Mouse (Mus musculus): ENCODE measurements around the gene Foxn2. TPM values are rescaled to one million over a fixed set of nuclear protein-coding genes. Genes with fewer than 3 reads are reported as not detected.

Gene Foxn2
- polyA plus RNA-seq, 1 experiment from 2014 or later, result 11.0 TPM

DNA sequence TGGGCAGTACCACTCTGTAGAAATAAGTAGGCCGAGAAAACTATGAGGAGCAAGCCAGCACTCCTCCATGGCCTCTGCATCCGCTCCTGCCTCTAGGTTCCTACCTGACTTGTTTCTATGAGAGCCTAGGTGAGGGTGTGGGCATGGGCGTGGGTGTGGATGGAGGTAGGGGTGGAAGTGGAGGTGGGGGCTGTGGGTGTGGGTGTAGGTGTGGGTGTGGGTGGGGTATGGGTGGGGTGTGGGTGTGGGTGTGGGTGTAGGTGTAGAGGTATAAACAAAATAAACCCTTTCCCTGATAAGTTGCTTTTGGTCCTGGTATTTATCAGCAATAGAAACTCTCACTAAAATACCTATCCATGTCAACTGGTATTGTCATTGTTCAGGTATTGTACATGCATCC lies 30.8 kb upstream of the Foxn2 start:
- H3K27ac ChIP-seq (ENCODE audit: low read length), result no peak overlapping the region
- H3K27me3 ChIP-seq (ENCODE audit: control insufficient read depth, insufficient read depth, low read depth, low read length), result peaks cover 10% of the 10 kb centered on the region
- H3K9ac ChIP-seq (ENCODE audit: low read depth, low read length), result no peak overlapping the region
- ATAC-seq (ENCODE audit: low read depth), result no peak; the same call in 1 of the 2 replicates
- no peaks in the 10 kb centered on the region for H3K36me3 ChIP-seq (ENCODE audit: control insufficient read depth, insufficient read depth)
- WGBS (ENCODE audit: insufficient replicate concordance), result 71% methylated on average over 3 of the region's 3 CpGs
- peaks cover 3% of the 10 kb centered on the region; the same call in 1 of the 2 replicates for H3K4me1 ChIP-seq (ENCODE audit: control insufficient read depth, low read depth, low read length)
- no peaks in the 10 kb centered on the region for H3K9me3 ChIP-seq (replicated peaks; ENCODE audit: control insufficient read depth, low read length)
- H3K4me3 ChIP-seq (ENCODE audit: low read depth, low read length), result no peak overlapping the region
- no peak overlapping the region for H3K4me2 ChIP-seq (ENCODE audit: low read depth, low read length)

DNA sequence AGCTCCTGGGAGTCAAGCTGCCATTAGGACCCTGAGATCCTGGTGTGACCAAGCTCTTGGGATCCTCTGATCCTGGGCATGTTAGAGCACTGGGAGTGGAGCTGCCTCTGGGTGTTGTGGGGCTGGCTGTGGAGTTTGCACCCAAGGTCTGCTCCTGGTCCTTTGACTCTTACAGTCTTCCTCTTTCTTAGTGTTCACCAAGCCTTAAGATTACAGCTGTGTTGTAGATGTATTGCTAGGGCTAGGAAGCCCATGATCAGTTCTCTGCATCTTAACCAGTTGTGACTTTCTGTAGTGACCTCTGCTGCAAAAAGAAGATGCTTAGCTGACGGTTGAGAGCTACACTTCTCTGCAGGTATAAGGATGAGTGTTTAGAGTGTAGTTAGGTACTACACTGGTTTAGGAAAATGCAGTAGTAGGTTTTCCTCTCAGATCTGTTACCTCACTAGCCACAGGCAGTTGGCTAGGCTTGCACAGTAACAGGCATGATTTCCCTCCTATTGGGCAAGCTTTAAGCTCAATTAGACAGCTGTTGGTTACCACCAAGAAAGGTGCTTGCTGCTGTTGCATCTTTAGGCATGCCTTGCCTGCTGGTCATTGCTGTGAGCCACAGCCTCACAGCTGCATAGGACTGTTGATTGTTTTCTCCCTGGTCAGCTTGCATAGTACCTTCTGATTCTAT lies 27.2 kb upstream of the Foxn2 start:
- H3K27ac ChIP-seq (ENCODE audit: low read length), result no peak overlapping the region
- H3K36me3 ChIP-seq (ENCODE audit: control insufficient read depth, insufficient read depth), result no peaks in the 10 kb centered on the region
- H3K27me3 ChIP-seq (ENCODE audit: control insufficient read depth, insufficient read depth, low read depth, low read length), result no peaks in the 10 kb centered on the region
- no peak for ATAC-seq (ENCODE audit: low read depth)
- no peak overlapping the region for H3K9ac ChIP-seq (ENCODE audit: low read depth, low read length)
- H3K4me3 ChIP-seq (ENCODE audit: low read depth, low read length), result no peak overlapping the region
- H3K4me1 ChIP-seq (ENCODE audit: control insufficient read depth, low read depth, low read length), result peaks cover 3% of the 10 kb centered on the region; the same call in 1 of the 2 replicates
- no peaks in the 10 kb centered on the region for H3K9me3 ChIP-seq (replicated peaks; ENCODE audit: control insufficient read depth, low read length)
- 56% methylated on average over 1 of the region's 1 CpGs for WGBS (ENCODE audit: insufficient replicate concordance)
- no peak overlapping the region for H3K4me2 ChIP-seq (ENCODE audit: low read depth, low read length)

DNA sequence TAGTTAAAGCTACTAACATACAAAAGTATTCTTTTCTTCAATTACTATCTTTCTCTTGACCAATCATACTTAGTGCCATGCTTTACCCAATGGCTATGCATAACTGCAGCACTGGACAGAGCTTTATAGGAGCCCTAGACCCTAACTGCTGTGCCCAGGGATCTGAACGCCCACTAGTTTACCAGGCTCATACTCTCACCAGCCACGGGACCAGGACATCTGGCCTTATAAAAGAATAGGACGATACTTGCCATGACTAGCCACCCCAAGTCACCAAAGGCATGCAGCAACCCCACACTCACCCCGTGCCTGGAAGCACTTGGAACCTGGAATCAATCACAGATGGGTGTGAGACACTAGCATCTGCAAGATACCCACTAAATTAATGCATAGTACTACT lies 20.1 kb upstream of the Foxn2 start:
- no peak for ATAC-seq (ENCODE audit: low read depth)
- H3K9ac ChIP-seq (ENCODE audit: low read depth, low read length), result no peak overlapping the region
- no peaks in the 10 kb centered on the region for H3K4me1 ChIP-seq (ENCODE audit: control insufficient read depth, low read depth, low read length)
- no peaks in the 10 kb centered on the region for H3K9me3 ChIP-seq (replicated peaks; ENCODE audit: control insufficient read depth, low read length)
- WGBS (ENCODE audit: insufficient replicate concordance), result 66% methylated on average over 4 of the region's 4 CpGs
- no peak overlapping the region for H3K4me3 ChIP-seq (ENCODE audit: low read depth, low read length)
- H3K36me3 ChIP-seq (ENCODE audit: control insufficient read depth, insufficient read depth), result no peaks in the 10 kb centered on the region
- no peaks in the 10 kb centered on the region for H3K27me3 ChIP-seq (ENCODE audit: control insufficient read depth, insufficient read depth, low read depth, low read length)
- H3K4me2 ChIP-seq (ENCODE audit: low read depth, low read length), result no peak overlapping the region
- H3K27ac ChIP-seq (ENCODE audit: low read length), result no peak overlapping the region

DNA sequence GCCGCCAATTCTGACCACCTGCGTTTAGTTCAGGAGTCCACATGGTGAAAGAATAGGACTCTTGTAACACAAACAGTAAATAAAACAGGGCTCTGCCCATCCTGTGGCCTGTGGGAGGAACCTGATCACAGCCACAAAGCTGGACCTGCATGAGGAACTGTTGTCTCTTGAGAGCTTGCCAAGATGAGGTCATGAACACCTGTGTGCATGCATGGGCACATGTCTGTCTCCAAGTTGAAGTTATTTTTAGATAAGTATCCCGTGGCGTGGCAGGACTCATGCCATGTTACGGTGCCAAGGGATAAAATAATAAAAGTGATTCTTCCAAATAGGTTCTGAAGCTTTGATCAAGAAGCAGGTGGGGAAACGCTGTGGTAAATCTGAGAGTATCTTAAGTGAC lies 19.3 kb upstream of the Foxn2 start:
- ATAC-seq (ENCODE audit: low read depth), result no peak
- Histone ChIP-seq H3K36me3 (ENCODE audit: control insufficient read depth, insufficient read depth) (no peaks in the 10 kb centered on the region), H3K27ac (ENCODE audit: low read length) (no peak overlapping the region), H3K4me2 (ENCODE audit: low read depth, low read length) (no peak overlapping the region), H3K4me3 (ENCODE audit: low read depth, low read length) (no peak overlapping the region), H3K27me3 (ENCODE audit: control insufficient read depth, insufficient read depth, low read depth, low read length) (no peaks in the 10 kb centered on the region), H3K4me1 (ENCODE audit: control insufficient read depth, low read depth, low read length) (no peaks in the 10 kb centered on the region), H3K9me3 (replicated peaks; ENCODE audit: control insufficient read depth, low read length) (no peaks in the 10 kb centered on the region), H3K9ac (ENCODE audit: low read depth, low read length) (no peak overlapping the region)
- WGBS (ENCODE audit: insufficient replicate concordance), result 68% methylated on average over 6 of the region's 6 CpGs

DNA sequence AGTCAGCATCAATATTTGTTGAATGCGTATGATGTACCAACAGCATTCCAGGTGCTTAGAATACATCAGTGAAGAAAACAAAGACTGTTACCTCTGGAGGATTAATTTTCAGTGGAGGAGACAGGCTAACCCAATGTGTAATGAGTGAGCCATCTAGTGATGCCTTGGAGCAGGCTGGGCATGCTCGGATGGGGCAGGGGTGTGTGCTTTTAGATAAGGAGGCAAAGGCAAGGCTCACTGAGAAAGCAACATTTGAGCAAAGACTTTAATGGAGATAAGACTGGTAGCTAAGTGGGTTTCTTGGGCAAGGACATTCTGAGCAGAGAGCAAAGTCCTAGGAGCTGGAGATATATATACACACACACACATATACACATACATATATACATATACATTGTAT lies 9.8 kb upstream of the Foxn2 start:
- Histone ChIP-seq H3K4me1 (ENCODE audit: control insufficient read depth, low read depth, low read length) (peaks cover 25% of the 10 kb centered on the region), H3K27ac (ENCODE audit: low read length) (peak overlapping the region; percentile 84), H3K9ac (ENCODE audit: low read depth, low read length) (no peak overlapping the region), H3K36me3 (ENCODE audit: control insufficient read depth, insufficient read depth) (no peaks in the 10 kb centered on the region), H3K27me3 (ENCODE audit: control insufficient read depth, insufficient read depth, low read depth, low read length) (no peaks in the 10 kb centered on the region), H3K9me3 (replicated peaks; ENCODE audit: control insufficient read depth, low read length) (no peaks in the 10 kb centered on the region), H3K4me2 (ENCODE audit: low read depth, low read length) (peak overlapping the region; percentile 43), H3K4me3 (ENCODE audit: low read depth, low read length) (no peak overlapping the region)
- WGBS (ENCODE audit: insufficient replicate concordance), result 29% methylated on average over 2 of the region's 2 CpGs
- peak; percentile 96 for ATAC-seq (ENCODE audit: low read depth)

DNA sequence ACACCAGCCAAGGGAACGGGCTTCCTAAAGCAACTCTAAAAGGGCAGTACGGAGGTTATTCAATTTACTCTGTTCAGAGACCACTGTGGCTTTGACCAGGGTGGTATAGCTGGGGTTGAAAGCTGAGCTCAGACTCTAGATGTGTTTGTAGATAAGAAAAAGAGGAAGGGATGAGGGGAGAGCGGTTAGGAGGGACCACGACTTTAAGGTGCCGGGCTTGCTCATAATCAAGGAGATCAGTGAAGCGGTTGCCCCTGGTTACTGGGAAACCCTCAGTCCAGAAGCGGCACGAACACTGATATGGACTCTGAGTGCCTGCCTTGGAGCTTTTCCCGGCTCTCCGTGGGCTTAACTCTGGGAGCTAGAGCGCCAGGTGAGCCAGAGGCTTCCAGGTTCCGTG lies 9.0 kb upstream of the Foxn2 start:
- WGBS (ENCODE audit: insufficient replicate concordance), result 26% methylated on average over 12 of the region's 12 CpGs
- H3K4me3 ChIP-seq (ENCODE audit: low read depth, low read length), result peak overlapping the region; percentile 15
- H3K4me2 ChIP-seq (ENCODE audit: low read depth, low read length), result peak overlapping the region; percentile 43
- peak; percentile 65 for ATAC-seq (ENCODE audit: low read depth)
- peak overlapping the region; percentile 41 for H3K9ac ChIP-seq (ENCODE audit: low read depth, low read length)
- peaks cover 25% of the 10 kb centered on the region for H3K4me1 ChIP-seq (ENCODE audit: control insufficient read depth, low read depth, low read length)
- peak overlapping the region; percentile 84 for H3K27ac ChIP-seq (ENCODE audit: low read length)
- H3K36me3 ChIP-seq (ENCODE audit: control insufficient read depth, insufficient read depth), result no peaks in the 10 kb centered on the region
- H3K27me3 ChIP-seq (ENCODE audit: control insufficient read depth, insufficient read depth, low read depth, low read length), result no peaks in the 10 kb centered on the region
- no peaks in the 10 kb centered on the region for H3K9me3 ChIP-seq (replicated peaks; ENCODE audit: control insufficient read depth, low read length)

DNA sequence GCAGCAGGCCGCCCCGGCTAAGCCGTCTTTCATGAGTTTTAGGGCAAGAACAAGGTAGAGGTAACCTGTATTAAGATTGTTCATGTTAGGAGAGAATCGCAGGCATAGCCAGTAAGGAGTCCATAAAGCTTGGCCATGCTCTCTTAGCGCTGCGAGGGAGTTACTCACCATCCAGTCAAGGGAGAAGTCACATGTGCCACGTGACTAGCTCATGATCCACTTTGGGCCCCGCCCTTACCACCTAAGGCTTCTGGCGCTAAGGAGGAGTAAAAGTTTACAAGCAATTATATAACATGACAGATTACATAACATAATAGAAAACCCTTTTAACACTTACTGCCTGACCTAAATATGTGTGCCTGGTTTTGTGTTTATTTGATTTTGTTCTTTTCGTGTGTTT lies 8.5 kb upstream of the Foxn2 start:
- Histone ChIP-seq H3K4me1 (ENCODE audit: control insufficient read depth, low read depth, low read length) (peaks cover 25% of the 10 kb centered on the region), H3K27ac (ENCODE audit: low read length) (peak overlapping the region; percentile 84), H3K36me3 (ENCODE audit: control insufficient read depth, insufficient read depth) (no peaks in the 10 kb centered on the region), H3K4me3 (ENCODE audit: low read depth, low read length) (peak overlapping the region; percentile 15), H3K27me3 (ENCODE audit: control insufficient read depth, insufficient read depth, low read depth, low read length) (no peaks in the 10 kb centered on the region), H3K9me3 (replicated peaks; ENCODE audit: control insufficient read depth, low read length) (no peaks in the 10 kb centered on the region), H3K9ac (ENCODE audit: low read depth, low read length) (no peak overlapping the region), H3K4me2 (ENCODE audit: low read depth, low read length) (peak overlapping the region; percentile 43)
- WGBS (ENCODE audit: insufficient replicate concordance), result 73% methylated on average over 10 of the region's 10 CpGs
- ATAC-seq (ENCODE audit: low read depth), result peak; percentile 47

DNA sequence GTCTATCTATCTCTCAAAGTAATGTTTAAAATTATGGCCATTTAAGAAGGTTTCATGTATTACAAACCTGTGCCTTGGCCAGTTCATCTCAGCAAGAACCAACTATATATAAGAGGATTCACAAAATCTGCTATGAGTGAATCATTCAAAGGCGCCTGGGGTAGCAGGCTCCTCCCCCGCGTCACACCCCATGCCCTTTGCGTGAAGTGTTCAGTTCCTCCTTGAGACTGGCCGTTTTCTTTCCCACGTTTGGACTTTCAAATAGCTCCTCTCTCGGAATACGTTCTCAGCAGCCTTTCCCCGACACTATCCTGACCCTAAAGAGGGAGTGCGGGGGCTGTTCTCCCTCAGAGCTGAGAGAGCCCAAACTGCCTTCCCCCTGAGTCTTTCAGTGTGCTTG lies 5.2 kb upstream of the Foxn2 start:
- Histone ChIP-seq H3K9me3 (replicated peaks; ENCODE audit: control insufficient read depth, low read length) (no peaks in the 10 kb centered on the region; the same call in 1 of the 2 replicates), H3K9ac (ENCODE audit: low read depth, low read length) (no peak overlapping the region), H3K27ac (ENCODE audit: low read length) (no peak overlapping the region), H3K36me3 (ENCODE audit: control insufficient read depth, insufficient read depth) (no peaks in the 10 kb centered on the region), H3K27me3 (ENCODE audit: control insufficient read depth, insufficient read depth, low read depth, low read length) (no peaks in the 10 kb centered on the region), H3K4me3 (ENCODE audit: low read depth, low read length) (no peak overlapping the region), H3K4me1 (ENCODE audit: control insufficient read depth, low read depth, low read length) (peaks cover 36% of the 10 kb centered on the region), H3K4me2 (ENCODE audit: low read depth, low read length) (no peak overlapping the region)
- ATAC-seq (ENCODE audit: low read depth), result no peak
- WGBS (ENCODE audit: insufficient replicate concordance), result 58% methylated on average over 10 of the region's 10 CpGs

DNA sequence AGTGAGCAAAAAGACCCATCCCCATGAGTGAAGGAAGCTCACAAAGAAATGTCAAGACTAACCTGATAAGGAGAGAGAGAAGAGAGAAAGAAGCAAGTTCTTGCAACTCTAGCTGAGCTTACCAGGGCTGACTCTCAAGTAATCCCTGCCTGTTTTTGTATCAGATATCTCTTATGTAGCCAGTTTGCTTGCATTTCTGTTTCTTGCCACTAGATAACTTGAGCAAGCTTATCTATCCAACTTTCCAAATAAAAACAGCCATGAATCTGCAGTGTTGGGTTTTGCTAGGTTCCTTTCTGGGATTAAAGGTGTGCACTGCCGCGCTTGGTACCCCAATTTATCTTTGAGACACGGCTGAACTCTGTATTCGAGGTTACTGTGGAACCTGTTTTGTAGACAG lies 4.2 kb upstream of the Foxn2 start:
- no peaks in the 10 kb centered on the region; the same call in 1 of the 2 replicates for H3K9me3 ChIP-seq (replicated peaks; ENCODE audit: control insufficient read depth, low read length)
- H3K4me1 ChIP-seq (ENCODE audit: control insufficient read depth, low read depth, low read length), result peaks cover 29% of the 10 kb centered on the region
- WGBS (ENCODE audit: insufficient replicate concordance), result 76% methylated on average over 4 of the region's 4 CpGs
- no peaks in the 10 kb centered on the region for H3K36me3 ChIP-seq (ENCODE audit: control insufficient read depth, insufficient read depth)
- H3K4me3 ChIP-seq (ENCODE audit: low read depth, low read length), result no peak overlapping the region
- H3K4me2 ChIP-seq (ENCODE audit: low read depth, low read length), result no peak overlapping the region
- H3K27ac ChIP-seq (ENCODE audit: low read length), result no peak overlapping the region
- no peaks in the 10 kb centered on the region for H3K27me3 ChIP-seq (ENCODE audit: control insufficient read depth, insufficient read depth, low read depth, low read length)
- no peak for ATAC-seq (ENCODE audit: low read depth)
- H3K9ac ChIP-seq (ENCODE audit: low read depth, low read length), result no peak overlapping the region

Measured in liver, embryonic 16.5 days (tissue).